Mouse (Mus musculus): ENCODE measurements around the gene Nek1.

Gene Nek1

DNA sequence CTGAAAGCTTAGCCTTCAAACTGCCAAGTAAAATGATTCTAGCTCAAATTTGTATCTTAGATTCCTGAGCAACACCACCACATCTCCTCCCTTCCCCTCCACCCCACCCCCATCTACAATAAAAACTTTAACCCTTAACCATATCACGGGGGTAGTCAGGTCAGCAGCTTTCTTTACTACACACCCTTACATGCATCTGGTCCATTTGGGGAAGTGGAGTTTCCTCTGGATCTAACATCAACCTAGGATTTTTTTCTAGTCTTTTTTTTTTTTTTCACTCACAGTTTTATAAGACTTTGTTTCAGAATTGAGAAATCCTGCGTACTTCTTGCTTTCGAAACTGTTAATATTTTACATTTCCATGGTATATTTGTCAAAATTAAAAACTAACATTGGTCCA is 30.2 kb upstream of the Nek1 start:
- TF ChIP-seq POU5F1 (IDR thresholded peaks at IDR 0.05; ENCODE audit: borderline replicate concordance, low read length) (no peak), CTCF (conservative IDR thresholded peaks at IDR 0.05; ENCODE audit: low read length) (no peak), NANOG (IDR thresholded peaks at IDR 0.05; ENCODE audit: borderline replicate concordance, low read length) (no peak)
- H3K36me3 ChIP-seq (ENCODE audit: insufficient read depth, low read length) = no peaks in the 10 kb centered on the region
- H3K4me3 ChIP-seq (replicated peaks; ENCODE audit: low read length) = no peak overlapping the region
- H3K27me3 ChIP-seq (ENCODE audit: insufficient read depth, low read length) = no peaks in the 10 kb centered on the region
- no peaks in the 10 kb centered on the region for H3K9me3 ChIP-seq (ENCODE audit: low read length)
- H3K4me1 ChIP-seq (replicated peaks; ENCODE audit: low read depth, low read length) = peaks cover 19% of the 10 kb centered on the region

DNA sequence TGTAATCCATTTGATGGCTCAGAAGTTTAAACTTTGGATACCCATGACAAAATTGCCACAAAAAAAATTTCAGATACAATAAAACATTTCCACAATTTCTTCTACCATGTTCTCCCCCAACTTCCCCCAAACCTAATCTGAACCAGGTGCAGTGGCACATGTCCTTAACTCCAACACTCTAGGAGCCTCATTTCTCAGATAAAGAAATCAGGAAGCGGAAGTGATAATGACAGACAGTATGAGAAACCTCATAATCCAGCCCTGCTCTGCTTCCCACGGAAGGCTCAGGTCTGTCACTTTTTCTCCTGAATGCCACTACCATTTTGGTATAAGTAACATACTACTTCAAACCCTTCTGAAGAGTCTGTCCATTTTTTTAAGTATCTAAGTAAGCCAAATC is 29.1 kb upstream of the Nek1 start:
- no peak for TF ChIP-seq CTCF (conservative IDR thresholded peaks at IDR 0.05; ENCODE audit: low read length)
- peaks cover 22% of the 10 kb centered on the region for H3K4me1 ChIP-seq (replicated peaks; ENCODE audit: low read depth, low read length)
- H3K36me3 ChIP-seq (ENCODE audit: insufficient read depth, low read length) = no peaks in the 10 kb centered on the region
- H3K27me3 ChIP-seq (ENCODE audit: insufficient read depth, low read length) = no peaks in the 10 kb centered on the region
- no peaks in the 10 kb centered on the region for H3K9me3 ChIP-seq (ENCODE audit: low read length)
- no peak overlapping the region for H3K4me3 ChIP-seq (replicated peaks; ENCODE audit: low read length)

- Histone ChIP-seq H3K27me3 (ENCODE audit: insufficient read depth, low read length) (no peaks in the 10 kb centered on the region), H3K4me3 (replicated peaks; ENCODE audit: low read length) (no peak overlapping the region), H3K9me3 (ENCODE audit: low read length) (no peaks in the 10 kb centered on the region), H3K4me1 (replicated peaks; ENCODE audit: low read depth, low read length) (peaks cover 28% of the 10 kb centered on the region), H3K36me3 (ENCODE audit: insufficient read depth, low read length) (no peaks in the 10 kb centered on the region)
- TF ChIP-seq NANOG (IDR thresholded peaks at IDR 0.05; ENCODE audit: borderline replicate concordance, low read length) (no peak), CTCF (conservative IDR thresholded peaks at IDR 0.05; ENCODE audit: low read length) (no peak), POU5F1 (IDR thresholded peaks at IDR 0.05; ENCODE audit: borderline replicate concordance, low read length) (no peak)
Measured at GRCm38 (mm10) chr8:60964518-60964917, 28.5 kb upstream of the Nek1 start.

DNA sequence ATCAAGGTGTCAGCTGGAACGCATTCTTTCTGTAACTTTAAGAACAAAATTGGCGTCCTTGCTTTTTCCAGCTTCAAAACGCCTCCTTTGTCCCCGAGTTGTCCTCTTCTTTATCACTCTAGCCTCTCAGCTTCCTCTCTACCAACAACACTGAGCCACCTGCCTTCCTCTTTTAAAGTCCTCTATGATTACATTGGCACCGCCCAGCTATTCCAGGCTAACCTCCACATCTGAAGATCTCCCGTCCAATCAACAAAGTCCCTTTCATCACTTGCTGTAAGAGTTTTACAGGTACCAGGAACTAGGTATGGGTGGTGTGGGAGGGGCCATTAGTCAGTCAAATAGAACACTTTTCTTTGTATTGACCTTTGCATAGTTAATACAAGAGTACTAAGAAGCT is 27.7 kb upstream of the Nek1 start:
- TF ChIP-seq NANOG (IDR thresholded peaks at IDR 0.05; ENCODE audit: borderline replicate concordance, low read length) (no peak), CTCF (conservative IDR thresholded peaks at IDR 0.05; ENCODE audit: low read length) (no peak), POU5F1 (IDR thresholded peaks at IDR 0.05; ENCODE audit: borderline replicate concordance, low read length) (no peak)
- Histone ChIP-seq H3K27me3 (ENCODE audit: insufficient read depth, low read length) (no peaks in the 10 kb centered on the region), H3K4me3 (replicated peaks; ENCODE audit: low read length) (no peak overlapping the region), H3K4me1 (replicated peaks; ENCODE audit: low read depth, low read length) (peaks cover 36% of the 10 kb centered on the region), H3K36me3 (ENCODE audit: insufficient read depth, low read length) (no peaks in the 10 kb centered on the region), H3K9me3 (ENCODE audit: low read length) (no peaks in the 10 kb centered on the region)

DNA sequence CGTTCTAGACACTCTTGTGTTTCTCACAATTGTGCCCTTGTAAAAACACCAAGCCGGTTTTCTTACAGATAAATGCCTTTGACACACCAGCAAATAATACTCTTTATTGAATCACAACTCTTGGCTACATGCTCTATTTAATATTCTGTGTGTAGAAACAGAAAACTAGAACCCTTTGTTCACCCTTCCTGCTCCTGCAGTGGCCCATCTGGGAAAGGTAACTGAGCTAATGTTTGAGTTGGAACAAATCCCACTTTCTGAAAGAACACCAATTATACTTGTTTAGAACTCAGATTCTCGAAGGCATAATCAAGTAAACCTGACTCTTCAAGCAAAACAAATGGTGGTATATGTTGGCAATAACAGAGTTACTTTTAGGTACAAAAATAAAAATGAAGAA is 27.3 kb upstream of the Nek1 start:
- no peaks in the 10 kb centered on the region for H3K9me3 ChIP-seq (ENCODE audit: low read length)
- H3K4me1 ChIP-seq (replicated peaks; ENCODE audit: low read depth, low read length) = peaks cover 37% of the 10 kb centered on the region
- no peaks in the 10 kb centered on the region for H3K36me3 ChIP-seq (ENCODE audit: insufficient read depth, low read length)

DNA sequence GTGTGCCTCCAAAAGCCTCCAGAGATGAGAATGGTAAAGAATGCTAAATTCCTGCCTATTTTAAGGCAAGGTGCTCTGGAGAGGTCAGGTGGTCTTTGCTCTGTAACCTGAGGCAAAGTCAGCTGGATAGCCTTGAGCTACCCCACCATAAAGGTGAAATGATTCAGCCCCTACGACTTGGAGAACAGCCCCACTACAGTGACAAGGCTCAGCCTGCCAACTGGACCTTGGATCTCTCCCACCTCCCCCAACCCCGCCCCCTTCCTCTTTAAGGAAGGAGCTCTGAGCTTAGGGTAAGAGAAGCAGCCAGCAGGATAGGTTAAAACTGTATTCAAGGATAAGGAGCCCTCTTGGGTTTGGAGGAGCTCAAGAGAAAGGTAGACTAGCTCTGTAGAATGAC is 23.9 kb upstream of the Nek1 start:
- Histone ChIP-seq H3K4me3 (replicated peaks; ENCODE audit: low read length) (no peak overlapping the region), H3K27me3 (ENCODE audit: insufficient read depth, low read length) (no peaks in the 10 kb centered on the region), H3K4me1 (replicated peaks; ENCODE audit: low read depth, low read length) (peaks cover 31% of the 10 kb centered on the region), H3K9me3 (ENCODE audit: low read length) (no peaks in the 10 kb centered on the region), H3K36me3 (ENCODE audit: insufficient read depth, low read length) (peaks cover 11% of the 10 kb centered on the region)
- TF ChIP-seq NANOG (IDR thresholded peaks at IDR 0.05; ENCODE audit: borderline replicate concordance, low read length) = no peak
- TF ChIP-seq POU5F1 (IDR thresholded peaks at IDR 0.05; ENCODE audit: borderline replicate concordance, low read length) = no peak

More for the DNA sequence above, 27.3 kb upstream of the Nek1 start:
- TF ChIP-seq NANOG (IDR thresholded peaks at IDR 0.05; ENCODE audit: borderline replicate concordance, low read length) (no peak), POU5F1 (IDR thresholded peaks at IDR 0.05; ENCODE audit: borderline replicate concordance, low read length) (no peak), CTCF (conservative IDR thresholded peaks at IDR 0.05; ENCODE audit: low read length) (no peak)
- H3K27me3 ChIP-seq (ENCODE audit: insufficient read depth, low read length) = no peaks in the 10 kb centered on the region
- no peak overlapping the region for H3K4me3 ChIP-seq (replicated peaks; ENCODE audit: low read length)

DNA sequence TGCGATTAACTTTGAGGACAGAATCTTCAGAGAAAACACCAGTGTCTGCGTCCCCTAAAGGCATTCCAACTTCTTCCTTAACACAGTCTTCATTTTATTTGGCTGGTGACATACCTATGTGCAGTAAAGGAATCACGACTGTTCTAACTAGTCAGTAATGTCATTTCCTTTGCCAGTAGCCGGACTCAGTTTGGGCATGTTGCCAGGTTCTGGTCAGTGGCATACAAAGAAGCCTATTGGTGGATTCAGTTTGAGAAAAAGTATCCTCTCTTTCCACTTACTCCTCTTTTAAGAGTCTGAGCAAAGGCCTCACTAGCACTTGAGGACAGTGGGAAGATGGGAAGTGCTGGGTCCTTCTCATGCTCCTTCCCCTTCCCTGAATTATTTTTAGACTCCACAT is 21.2 kb upstream of the Nek1 start:
- H3K4me1 ChIP-seq (replicated peaks; ENCODE audit: low read depth, low read length) = peaks cover 31% of the 10 kb centered on the region
- TF ChIP-seq NANOG (IDR thresholded peaks at IDR 0.05; ENCODE audit: borderline replicate concordance, low read length) (no peak), POU5F1 (IDR thresholded peaks at IDR 0.05; ENCODE audit: borderline replicate concordance, low read length) (no peak), CTCF (conservative IDR thresholded peaks at IDR 0.05; ENCODE audit: low read length) (no peak)
- H3K4me3 ChIP-seq (replicated peaks; ENCODE audit: low read length) = no peak overlapping the region
- no peaks in the 10 kb centered on the region for H3K27me3 ChIP-seq (ENCODE audit: insufficient read depth, low read length)
- H3K36me3 ChIP-seq (ENCODE audit: insufficient read depth, low read length) = peaks cover 17% of the 10 kb centered on the region
- no peaks in the 10 kb centered on the region for H3K9me3 ChIP-seq (ENCODE audit: low read length)

GRCm38 (mm10) chr8:60973448-60973847 is 19.5 kb upstream of the Nek1 start:
- H3K9me3 ChIP-seq (ENCODE audit: low read length) = no peaks in the 10 kb centered on the region
- H3K36me3 ChIP-seq (ENCODE audit: insufficient read depth, low read length) = peaks cover 17% of the 10 kb centered on the region
- no peaks in the 10 kb centered on the region for H3K27me3 ChIP-seq (ENCODE audit: insufficient read depth, low read length)
- H3K4me3 ChIP-seq (replicated peaks; ENCODE audit: low read length) = no peak overlapping the region
- H3K4me1 ChIP-seq (replicated peaks; ENCODE audit: low read depth, low read length) = peaks cover 33% of the 10 kb centered on the region
- TF ChIP-seq NANOG (IDR thresholded peaks at IDR 0.05; ENCODE audit: borderline replicate concordance, low read length) (no peak), POU5F1 (IDR thresholded peaks at IDR 0.05; ENCODE audit: borderline replicate concordance, low read length) (no peak), CTCF (conservative IDR thresholded peaks at IDR 0.05; ENCODE audit: low read length) (no peak)

DNA sequence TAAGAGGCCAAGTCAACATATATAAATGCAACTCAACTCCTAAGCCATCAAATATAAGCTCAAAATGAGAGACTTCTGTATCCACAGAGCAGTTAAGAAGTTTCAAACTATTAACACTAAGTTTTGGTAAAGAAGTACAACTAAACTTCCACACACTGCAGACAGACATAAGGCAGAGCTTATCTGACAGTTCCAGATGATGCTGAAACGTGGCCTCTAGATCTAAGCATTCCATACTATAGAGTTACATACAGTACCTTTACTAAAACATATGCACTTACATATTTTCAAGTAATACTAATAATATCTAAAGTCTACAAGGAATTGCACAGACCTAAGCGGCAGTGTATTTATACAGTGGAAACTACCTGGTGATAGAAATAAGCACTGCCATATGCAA is 18.2 kb upstream of the Nek1 start:
- Histone ChIP-seq H3K9me3 (ENCODE audit: low read length) (no peaks in the 10 kb centered on the region), H3K4me1 (replicated peaks; ENCODE audit: low read depth, low read length) (peaks cover 24% of the 10 kb centered on the region), H3K27me3 (ENCODE audit: insufficient read depth, low read length) (no peaks in the 10 kb centered on the region), H3K36me3 (ENCODE audit: insufficient read depth, low read length) (peaks cover 17% of the 10 kb centered on the region), H3K4me3 (replicated peaks; ENCODE audit: low read length) (no peak overlapping the region)
- TF ChIP-seq POU5F1 (IDR thresholded peaks at IDR 0.05; ENCODE audit: borderline replicate concordance, low read length) = no peak
- no peak for TF ChIP-seq CTCF (conservative IDR thresholded peaks at IDR 0.05; ENCODE audit: low read length)
- no peak for TF ChIP-seq NANOG (IDR thresholded peaks at IDR 0.05; ENCODE audit: borderline replicate concordance, low read length)

All from E14TG2a.4 (cell line).